Mouse (Mus musculus): ENCODE results near the gene Thrb.

Gene Thrb

GRCm38 (mm10) chr14:18031941-18032340 lies 371.9 kb downstream of the Thrb start:
- DNase-seq (ENCODE audit: low spot score) = no peak

GRCm38 (mm10) chr14:18036573-18036972 lies 376.5 kb downstream of the Thrb start:
- DNase-seq (ENCODE audit: low spot score) = no peak

- no peak for DNase-seq (ENCODE audit: low spot score)
Measured at GRCm38 (mm10) chr14:18062082-18062772, 402.2 kb downstream of the Thrb start.
